Mouse (Mus musculus): ENCODE measurements around the gene Fermt3. TPM values are rescaled to one million over a fixed set of nuclear protein-coding genes. Genes with fewer than 3 reads are reported as not detected.
"Not testable (repeated sequence)": the region's sequence is repeated elsewhere in the genome, so short reads cannot be mapped to it uniquely, and the experiment has no call there.

The Fermt3 gene
- polyA plus RNA-seq, 1 experiment from 2014 or later = 6.7 TPM

- WGBS = 50% methylated on average over 6 of the region's 6 CpGs
- H3K9ac ChIP-seq (ENCODE audit: low read length) = peak overlapping the region; percentile 32; the same call in 1 of the 2 replicates
- peaks cover 6% of the 10 kb centered on the region for H3K27me3 ChIP-seq (ENCODE audit: control insufficient read depth, insufficient read depth, low read length)
- no peaks in the 10 kb centered on the region for H3K36me3 ChIP-seq (ENCODE audit: control insufficient read depth, insufficient read depth, low read length)
- no peak for DNase-seq (ENCODE audit: low spot score, missing footprints)
- no peaks in the 10 kb centered on the region for H3K9me3 ChIP-seq (ENCODE audit: control insufficient read depth, low read length)
- peak overlapping the region; percentile 100 for H3K4me2 ChIP-seq
- ATAC-seq (ENCODE audit: low FRiP score) = no peak
- no peak overlapping the region for H3K27ac ChIP-seq (ENCODE audit: low read depth, low read length)
- H3K4me1 ChIP-seq (ENCODE audit: control insufficient read depth, insufficient read depth, low read length) = peaks cover 15% of the 10 kb centered on the region
- no peak overlapping the region for H3K4me3 ChIP-seq (ENCODE audit: low read depth, low read length)
Measured at GRCm38 (mm10) chr19:7058541-7058940, 39.3 kb upstream of the Fermt3 start.

- Histone ChIP-seq H3K36me3 (ENCODE audit: control insufficient read depth, insufficient read depth, low read length) (no peaks in the 10 kb centered on the region), H3K4me3 (ENCODE audit: low read depth, low read length) (peak overlapping the region; percentile 59), H3K27me3 (ENCODE audit: control insufficient read depth, insufficient read depth, low read length) (peaks cover 6% of the 10 kb centered on the region), H3K9ac (ENCODE audit: low read length) (peak overlapping the region; percentile 32; the same call in 1 of the 2 replicates), H3K4me2 (peak overlapping the region; percentile 100), H3K4me1 (ENCODE audit: control insufficient read depth, insufficient read depth, low read length) (peaks cover 15% of the 10 kb centered on the region), H3K9me3 (ENCODE audit: control insufficient read depth, low read length) (no peaks in the 10 kb centered on the region), H3K27ac (ENCODE audit: low read depth, low read length) (no peak overlapping the region)
- peak; percentile 88 for ATAC-seq (ENCODE audit: low FRiP score)
- under 1% methylated on average over 15 of the region's 15 CpGs for WGBS
- peak; percentile 98 for DNase-seq (ENCODE audit: low spot score, missing footprints)
Measured at GRCm38 (mm10) chr19:7057722-7058207, 38.5 kb upstream of the Fermt3 start.

GRCm38 (mm10) chr19:7057126-7057721 is 38.0 kb upstream of the Fermt3 start:
- Histone ChIP-seq H3K9me3 (ENCODE audit: control insufficient read depth, low read length) (no peaks in the 10 kb centered on the region), H3K36me3 (ENCODE audit: control insufficient read depth, insufficient read depth, low read length) (no peaks in the 10 kb centered on the region), H3K4me1 (ENCODE audit: control insufficient read depth, insufficient read depth, low read length) (peaks cover 15% of the 10 kb centered on the region), H3K27me3 (ENCODE audit: control insufficient read depth, insufficient read depth, low read length) (peaks cover 6% of the 10 kb centered on the region), H3K9ac (ENCODE audit: low read length) (peak overlapping the region; percentile 67), H3K4me2 (peak overlapping the region; percentile 100), H3K4me3 (ENCODE audit: low read depth, low read length) (peak overlapping the region; percentile 59), H3K27ac (ENCODE audit: low read depth, low read length) (no peak overlapping the region)
- 4% methylated on average over 16 of the region's 16 CpGs for WGBS
- ATAC-seq (ENCODE audit: low FRiP score) (peak; percentile 35), DNase-seq (ENCODE audit: low spot score, missing footprints) (peak; percentile 86)

GRCm38 (mm10) chr19:7056248-7057087 is 37.2 kb upstream of the Fermt3 start, which contains the start of gene Macrod1:
Gene Macrod1 (plus strand): TSS chr19:7056810.
- Histone ChIP-seq H3K27ac (ENCODE audit: low read depth, low read length) (no peak within 1 kb of the TSS), H3K27me3 (ENCODE audit: control insufficient read depth, insufficient read depth, low read length) (peaks cover 6% of the 10 kb centered on the region)
- WGBS = 2% methylated on average over 72 of the region's 72 CpGs

GRCm38 (mm10) chr19:7055173-7055572 is 35.9 kb upstream of the Fermt3 start:
- H3K27me3 ChIP-seq (ENCODE audit: control insufficient read depth, insufficient read depth, low read length) = peaks cover 6% of the 10 kb centered on the region
- H3K9me3 ChIP-seq (ENCODE audit: control insufficient read depth, low read length) = no peaks in the 10 kb centered on the region

More at GRCm38 (mm10) chr19:7056248-7057087, 37.2 kb upstream of the Fermt3 start, which contains the start of gene Macrod1:
- H3K4me1 ChIP-seq (ENCODE audit: control insufficient read depth, insufficient read depth, low read length) = peaks cover 15% of the 10 kb centered on the region
- H3K4me3 ChIP-seq (ENCODE audit: low read depth, low read length) = peak within 1 kb of the TSS; percentile 59
- DNase-seq (ENCODE audit: low spot score, missing footprints) (peak; percentile 98), ATAC-seq (ENCODE audit: low FRiP score) (peak; percentile 82)
- H3K4me2 ChIP-seq = peak within 1 kb of the TSS; percentile 100
- H3K36me3 ChIP-seq (ENCODE audit: control insufficient read depth, insufficient read depth, low read length) = no peaks in the 10 kb centered on the region
- H3K9ac ChIP-seq (ENCODE audit: low read length) = peak within 1 kb of the TSS; percentile 67
- no peaks in the 10 kb centered on the region for H3K9me3 ChIP-seq (ENCODE audit: control insufficient read depth, low read length)

GRCm38 (mm10) chr19:7054772-7055171 is 35.5 kb upstream of the Fermt3 start:
- Histone ChIP-seq H3K4me1 (ENCODE audit: control insufficient read depth, insufficient read depth, low read length) (peaks cover 15% of the 10 kb centered on the region), H3K4me3 (ENCODE audit: low read depth, low read length) (no peak overlapping the region), H3K27ac (ENCODE audit: low read depth, low read length) (no peak overlapping the region), H3K9me3 (ENCODE audit: control insufficient read depth, low read length) (no peaks in the 10 kb centered on the region), H3K36me3 (ENCODE audit: control insufficient read depth, insufficient read depth, low read length) (no peaks in the 10 kb centered on the region), H3K9ac (ENCODE audit: low read length) (no peak overlapping the region), H3K4me2 (no peak overlapping the region), H3K27me3 (ENCODE audit: control insufficient read depth, insufficient read depth, low read length) (peaks cover 6% of the 10 kb centered on the region; the same call in 1 of the 2 replicates)
- 77% methylated on average over 10 of the region's 10 CpGs for WGBS
- no peak for ATAC-seq (ENCODE audit: low FRiP score)
- no peak for DNase-seq (ENCODE audit: low spot score, missing footprints)

More at GRCm38 (mm10) chr19:7055173-7055572, 35.9 kb upstream of the Fermt3 start:
- DNase-seq (ENCODE audit: low spot score, missing footprints) (no peak), ATAC-seq (ENCODE audit: low FRiP score) (no peak)
- no peak overlapping the region for H3K4me2 ChIP-seq
- H3K4me1 ChIP-seq (ENCODE audit: control insufficient read depth, insufficient read depth, low read length) = peaks cover 15% of the 10 kb centered on the region
- H3K9ac ChIP-seq (ENCODE audit: low read length) = no peak overlapping the region
- no peaks in the 10 kb centered on the region for H3K36me3 ChIP-seq (ENCODE audit: control insufficient read depth, insufficient read depth, low read length)
- H3K4me3 ChIP-seq (ENCODE audit: low read depth, low read length) = no peak overlapping the region
- 32% methylated on average over 3 of the region's 3 CpGs for WGBS
- no peak overlapping the region for H3K27ac ChIP-seq (ENCODE audit: low read depth, low read length)

- WGBS = 88% methylated on average over 4 of the region's 4 CpGs
- H3K36me3 ChIP-seq (ENCODE audit: control insufficient read depth, insufficient read depth, low read length); ATAC-seq (ENCODE audit: low FRiP score); H3K4me3 ChIP-seq (ENCODE audit: low read depth, low read length); H3K4me2 ChIP-seq; H3K9me3 ChIP-seq (ENCODE audit: control insufficient read depth, low read length); H3K9ac ChIP-seq (ENCODE audit: low read length); H3K27me3 ChIP-seq (ENCODE audit: control insufficient read depth, insufficient read depth, low read length); DNase-seq (ENCODE audit: low spot score, missing footprints); H3K27ac ChIP-seq (ENCODE audit: low read depth, low read length): not testable (repeated sequence)
- H3K4me1 ChIP-seq (ENCODE audit: control insufficient read depth, insufficient read depth, low read length) = peaks cover 14% of the 10 kb centered on the region
Measured at GRCm38 (mm10) chr19:7053382-7053781, 34.1 kb upstream of the Fermt3 start.

- 65% methylated on average over 4 of the region's 4 CpGs for WGBS
- no peak for DNase-seq (ENCODE audit: low spot score, missing footprints)
Measured at GRCm38 (mm10) chr19:7044706-7045105, 25.4 kb upstream of the Fermt3 start.

GRCm38 (mm10) chr19:7044279-7044678 is 25.0 kb upstream of the Fermt3 start:
- 73% methylated on average over 4 of the region's 4 CpGs for WGBS
- DNase-seq (ENCODE audit: low spot score, missing footprints) (no peak), ATAC-seq (ENCODE audit: low FRiP score) (no peak)
- Histone ChIP-seq H3K4me3 (ENCODE audit: low read depth, low read length) (no peak overlapping the region), H3K27ac (ENCODE audit: low read depth, low read length) (no peak overlapping the region), H3K4me1 (ENCODE audit: control insufficient read depth, insufficient read depth, low read length) (peaks cover 5% of the 10 kb centered on the region), H3K4me2 (no peak overlapping the region), H3K36me3 (ENCODE audit: control insufficient read depth, insufficient read depth, low read length) (no peaks in the 10 kb centered on the region), H3K9ac (ENCODE audit: low read length) (no peak overlapping the region), H3K27me3 (ENCODE audit: control insufficient read depth, insufficient read depth, low read length) (no peaks in the 10 kb centered on the region), H3K9me3 (ENCODE audit: control insufficient read depth, low read length) (no peaks in the 10 kb centered on the region)

More at GRCm38 (mm10) chr19:7044706-7045105, 25.4 kb upstream of the Fermt3 start:
- Histone ChIP-seq H3K9ac (ENCODE audit: low read length) (no peak overlapping the region), H3K4me1 (ENCODE audit: control insufficient read depth, insufficient read depth, low read length) (peaks cover 5% of the 10 kb centered on the region), H3K36me3 (ENCODE audit: control insufficient read depth, insufficient read depth, low read length) (no peaks in the 10 kb centered on the region), H3K27ac (ENCODE audit: low read depth, low read length) (no peak overlapping the region), H3K9me3 (ENCODE audit: control insufficient read depth, low read length) (no peaks in the 10 kb centered on the region), H3K4me3 (ENCODE audit: low read depth, low read length) (no peak overlapping the region), H3K4me2 (no peak overlapping the region), H3K27me3 (ENCODE audit: control insufficient read depth, insufficient read depth, low read length) (no peaks in the 10 kb centered on the region)
- no peak for ATAC-seq (ENCODE audit: low FRiP score)

Measured in midbrain, embryonic 11.5 days (tissue).